Mouse (Mus musculus) frontal cortex, postnatal 36 days (tissue): Measurements from ENCODE around the gene Zfp454.

Experiments
- DNase-seq, 2 experiments: peaks; one replicate each; pipeline ENCODE4 v3.0.0; 2022; ENCODE audit warnings: low spot score in 2 of 2

Zfp454 gene

DNA sequence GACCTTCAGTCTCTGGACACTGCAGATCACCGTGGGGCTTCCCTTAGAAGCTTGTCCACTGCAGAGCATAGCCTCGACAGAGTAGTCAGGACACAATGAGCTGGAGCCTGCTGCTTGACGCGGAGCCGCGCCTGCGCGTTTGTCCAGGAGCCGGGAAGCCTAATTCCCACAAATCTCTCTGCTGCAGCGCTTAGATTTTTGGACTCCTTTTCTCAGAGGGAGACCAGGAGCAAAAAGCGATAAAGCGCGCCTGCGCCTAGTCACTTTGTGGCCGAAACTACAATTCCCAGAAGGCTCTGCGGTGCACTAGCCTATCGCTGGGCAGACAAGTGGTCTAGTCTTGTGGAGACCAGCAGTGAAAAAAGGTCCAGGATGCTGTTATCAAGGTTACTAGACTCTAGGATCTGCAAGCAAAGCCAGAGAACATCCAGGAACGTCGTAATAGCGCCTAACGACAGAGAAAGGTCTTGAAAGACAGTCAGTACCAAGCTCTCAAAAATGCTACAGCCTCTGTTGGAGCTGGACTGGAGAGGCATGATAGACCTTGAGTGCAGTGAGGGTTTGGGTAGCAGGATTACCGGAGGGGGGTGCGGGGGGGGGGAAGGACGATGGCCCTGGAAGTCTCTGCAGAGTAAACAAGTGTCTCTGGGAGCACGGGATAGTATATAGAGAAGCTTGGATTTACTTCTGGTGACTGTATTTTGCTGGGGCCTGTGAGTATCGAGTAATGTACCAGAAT lies at the start of gene Zfp454:
Zfp454 (minus strand) TSS at position 262 of the 739 bp plus-strand sequence.
- DNase-seq, result peak; percentile 96 to 99

DNA sequence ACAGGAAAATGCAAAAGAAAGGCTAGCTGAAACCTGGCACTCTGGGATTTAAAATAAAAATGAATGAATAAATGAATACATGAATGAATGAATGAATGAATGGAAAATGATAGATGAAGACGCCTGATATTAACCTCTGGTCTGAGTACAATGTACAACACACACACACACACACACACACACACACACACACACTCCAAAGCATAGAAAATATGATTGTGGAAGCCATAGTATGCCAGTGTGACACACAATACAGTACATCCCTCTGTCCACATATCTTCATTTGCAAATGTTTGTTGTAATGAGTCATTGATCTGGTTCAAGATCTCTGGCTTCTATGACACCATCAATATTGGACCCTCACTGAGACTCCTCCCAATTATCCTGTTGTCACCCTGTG lies 44.6 kb upstream of the Zfp454 start:
- DNase-seq, result no peak

DNA sequence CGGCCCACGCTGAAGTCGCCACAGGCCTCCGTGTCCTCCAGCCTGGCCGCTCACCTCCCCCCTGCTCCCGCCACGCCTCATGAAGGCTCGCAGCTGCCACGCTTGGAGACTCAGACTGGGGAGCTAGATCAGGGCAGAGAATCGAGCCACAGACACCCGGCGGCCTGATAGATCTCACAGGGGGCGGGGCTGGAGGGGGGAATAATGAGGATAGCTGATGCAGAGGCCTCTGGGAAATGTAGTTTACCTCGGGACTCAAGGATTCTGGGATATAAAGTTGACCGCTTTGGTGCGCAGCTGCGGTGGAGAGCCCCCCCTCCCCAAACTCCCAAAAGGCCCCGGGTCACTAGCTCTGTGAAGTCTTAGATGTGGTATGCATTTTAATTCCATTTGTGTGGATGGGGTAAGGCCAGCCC lies 44.0 kb upstream of the Zfp454 start, which contains the start of gene Zfp354b:
Zfp354b (minus strand) TSS at position 183 of the 416 bp plus-strand sequence.
- DNase-seq, result peak; percentile 82 to 88

DNA sequence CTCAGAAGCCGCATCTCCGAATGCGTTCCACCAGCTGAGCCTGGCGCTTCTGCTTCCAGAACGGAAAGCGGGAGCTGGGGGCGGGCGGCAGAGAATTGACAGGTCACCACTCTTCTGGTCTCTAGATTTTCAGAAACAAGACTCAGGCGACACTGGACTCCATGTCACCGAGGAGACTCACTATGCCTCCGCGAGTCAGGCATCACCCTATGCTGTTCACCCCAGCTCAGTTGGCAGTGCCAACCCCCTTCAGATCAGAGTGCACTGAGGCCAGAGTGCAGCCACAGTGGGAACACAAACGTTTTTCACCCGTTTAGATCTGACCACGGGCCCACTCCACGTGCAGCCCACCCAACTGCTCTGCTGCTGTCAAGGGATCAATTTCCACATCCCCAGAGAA lies 43.6 kb upstream of the Zfp454 start:
- no peak for DNase-seq

DNA sequence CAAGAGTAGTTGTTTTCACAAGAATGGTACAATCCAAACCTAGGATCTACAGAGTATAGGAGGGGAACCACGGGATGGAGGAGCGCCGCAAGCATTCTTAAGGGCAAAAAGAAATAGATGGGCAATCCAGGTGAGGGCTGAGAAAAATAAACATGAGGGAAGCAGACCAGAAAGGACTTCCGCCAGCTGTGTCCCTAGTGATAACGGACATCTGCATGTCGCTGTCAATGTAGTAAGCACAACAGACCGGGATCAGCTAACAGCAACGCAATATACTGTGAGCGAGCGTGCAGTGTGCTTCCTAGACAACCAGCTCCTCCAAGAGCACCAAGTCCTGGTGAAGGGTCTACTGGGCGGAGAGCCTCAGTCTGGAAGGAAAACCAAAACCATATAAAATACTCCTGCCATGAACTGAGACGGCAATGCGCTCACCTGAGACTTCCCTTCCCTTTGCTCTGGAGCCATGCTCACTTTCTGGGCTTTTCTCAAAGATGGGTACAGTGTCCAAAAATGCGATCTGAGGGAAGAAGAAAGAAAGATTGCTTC lies 43.1 kb upstream of the Zfp454 start:
- peak in 1 of 2 experiments; percentile 18 for DNase-seq

DNA sequence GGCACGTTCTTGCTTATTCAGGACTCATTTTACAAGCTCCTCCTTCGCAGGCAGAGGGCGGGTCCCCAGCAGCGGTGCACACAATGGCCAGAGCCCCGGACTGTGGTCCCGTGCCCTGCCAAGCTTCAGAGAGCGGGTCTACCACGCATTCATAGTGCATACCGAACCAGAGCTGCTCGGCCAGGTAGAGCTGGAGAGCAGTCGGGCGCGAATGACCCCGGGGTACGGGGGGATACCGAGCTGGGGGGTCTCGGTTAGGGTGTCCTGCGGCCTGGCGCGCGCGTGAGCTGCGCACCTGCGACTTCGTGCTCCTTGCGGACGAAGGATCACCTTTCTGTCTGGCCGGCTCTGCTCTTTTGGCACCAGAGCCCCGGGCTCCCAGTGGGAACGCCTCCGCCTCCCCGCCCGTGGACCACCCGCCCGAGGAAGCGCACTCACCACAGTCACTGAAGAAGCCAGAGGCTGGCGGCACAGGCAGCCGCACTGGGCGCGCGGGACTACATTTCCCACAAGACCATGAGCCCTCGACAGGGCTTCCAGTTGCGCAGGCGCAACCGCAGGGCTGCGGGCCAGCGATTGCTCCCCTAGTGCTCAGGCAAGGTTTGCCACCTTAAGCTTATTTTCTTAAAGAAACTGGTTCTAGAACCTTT lies 28.3 kb upstream of the Zfp454 start, which contains the start of gene Zfp2:
Zfp2 (minus strand) TSS at position 495 of the 650 bp plus-strand sequence.
- DNase-seq, result peak; percentile 92 to 96

DNA sequence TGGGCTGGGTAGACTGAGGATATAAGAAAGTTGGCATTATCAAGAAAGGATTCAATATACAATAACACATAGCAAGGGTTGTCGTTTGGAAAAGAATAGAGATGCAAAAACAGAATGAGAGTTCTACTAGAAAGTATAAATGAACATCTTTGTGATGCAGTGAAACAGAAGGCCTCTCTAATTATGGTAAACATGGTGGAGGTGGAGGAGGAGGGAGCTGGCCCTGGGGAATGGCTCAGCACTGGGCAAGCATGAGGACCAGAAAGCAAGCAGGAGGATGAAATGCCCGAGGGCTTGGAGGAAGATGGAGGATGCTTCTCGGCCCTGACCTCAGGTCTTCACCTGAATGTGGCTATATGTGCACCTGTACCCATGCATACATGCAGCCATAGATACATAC lies 27.0 kb upstream of the Zfp454 start:
- no peak for DNase-seq

DNA sequence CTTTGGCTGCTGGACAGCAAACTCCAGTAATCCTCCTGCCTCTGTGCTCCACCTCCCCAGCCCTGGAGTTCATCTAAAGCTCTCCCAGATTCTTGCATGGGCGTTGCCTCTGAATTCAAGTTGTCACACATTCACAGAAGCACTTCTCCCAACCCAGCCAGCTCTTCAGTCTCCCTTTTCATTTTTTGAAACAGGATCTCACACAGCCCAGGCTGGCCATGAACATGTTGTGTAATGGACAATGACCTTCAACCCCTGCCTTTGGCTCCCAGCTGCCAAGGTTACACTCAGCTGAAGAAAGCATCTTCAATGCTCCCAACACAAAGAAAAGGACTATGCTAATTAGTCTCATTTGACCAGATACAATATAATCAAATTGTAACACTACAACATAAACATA lies 25.9 kb upstream of the Zfp454 start:
- no peak for DNase-seq

DNA sequence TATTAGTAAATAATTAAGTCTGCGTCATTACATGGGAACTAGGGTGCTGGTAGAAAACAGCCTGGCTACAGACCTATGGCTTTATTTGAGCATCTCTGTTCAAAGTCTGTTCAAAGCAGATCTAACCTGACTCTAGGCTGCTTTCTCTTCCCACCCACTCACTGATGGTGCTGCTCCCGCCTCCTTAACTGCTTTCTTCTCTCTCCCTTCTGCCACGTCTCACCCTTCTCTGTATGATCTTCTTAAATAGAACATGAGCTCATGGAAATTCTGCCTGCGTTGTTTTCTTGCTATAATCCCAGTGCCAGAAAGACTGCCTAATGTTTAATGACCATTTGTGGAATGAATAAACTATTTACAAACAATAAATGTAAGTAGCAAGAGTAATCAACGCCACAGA lies 20.7 kb upstream of the Zfp454 start:
- peak in 1 of 2 experiments; percentile 44 for DNase-seq

DNA sequence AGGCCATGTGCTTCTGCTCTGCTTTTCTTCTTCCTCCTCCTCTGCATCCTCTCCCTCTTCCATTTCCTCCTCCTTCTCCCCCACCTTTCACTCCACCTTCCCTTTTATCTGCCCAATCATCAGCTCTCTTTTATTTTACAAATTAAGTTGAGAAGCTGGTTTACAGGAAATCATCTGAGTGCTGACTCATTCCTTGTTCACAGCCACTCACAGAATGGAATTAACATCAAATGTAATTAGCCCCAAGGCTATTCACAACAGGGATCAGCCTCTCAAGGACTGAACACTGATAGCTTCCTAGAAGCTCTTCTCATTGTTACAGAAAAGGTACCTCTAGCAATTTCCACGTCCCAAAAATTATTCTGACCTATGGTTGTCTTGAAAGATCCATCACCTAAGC lies 9.9 kb upstream of the Zfp454 start:
- DNase-seq, result no peak

DNA sequence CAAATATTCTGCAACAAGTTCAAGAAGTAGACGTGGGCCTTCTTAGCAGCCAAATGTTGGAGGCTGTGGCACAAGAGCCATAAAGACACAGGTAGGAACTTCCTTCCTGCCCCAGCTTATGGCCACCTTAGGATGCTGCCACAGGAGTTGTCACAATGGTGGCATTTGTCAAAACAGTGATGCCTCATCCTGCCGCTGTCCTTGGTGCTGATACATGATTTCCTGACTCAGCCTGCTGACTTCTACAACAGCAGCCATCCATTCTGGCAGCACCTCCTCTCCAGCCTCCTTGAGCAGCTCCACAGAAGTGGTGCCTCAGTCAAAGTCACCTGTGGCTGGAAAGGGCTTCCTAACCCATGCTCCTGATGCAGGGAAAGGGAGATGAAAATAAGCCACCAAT lies 5.0 kb upstream of the Zfp454 start:
- DNase-seq, result no peak

DNA sequence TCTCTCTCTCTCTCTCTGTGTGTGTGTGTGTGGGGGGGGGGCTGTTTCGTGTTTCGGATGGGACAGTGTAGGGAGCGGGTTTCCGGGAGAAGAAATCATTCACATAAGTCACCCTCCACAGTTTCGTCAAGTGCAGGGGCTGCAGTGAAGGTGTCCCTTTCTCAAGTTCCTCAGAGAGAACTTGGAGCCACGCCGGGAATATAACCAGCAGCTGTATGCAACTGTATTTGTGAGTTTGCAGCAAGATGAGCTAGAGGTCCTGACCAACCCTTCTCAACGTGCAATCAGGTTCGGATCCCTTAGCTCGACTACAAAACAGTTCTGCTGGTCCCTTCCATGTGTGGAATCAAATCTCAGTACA lies 538 bp downstream of the Zfp454 start:
- no peak for DNase-seq

DNA sequence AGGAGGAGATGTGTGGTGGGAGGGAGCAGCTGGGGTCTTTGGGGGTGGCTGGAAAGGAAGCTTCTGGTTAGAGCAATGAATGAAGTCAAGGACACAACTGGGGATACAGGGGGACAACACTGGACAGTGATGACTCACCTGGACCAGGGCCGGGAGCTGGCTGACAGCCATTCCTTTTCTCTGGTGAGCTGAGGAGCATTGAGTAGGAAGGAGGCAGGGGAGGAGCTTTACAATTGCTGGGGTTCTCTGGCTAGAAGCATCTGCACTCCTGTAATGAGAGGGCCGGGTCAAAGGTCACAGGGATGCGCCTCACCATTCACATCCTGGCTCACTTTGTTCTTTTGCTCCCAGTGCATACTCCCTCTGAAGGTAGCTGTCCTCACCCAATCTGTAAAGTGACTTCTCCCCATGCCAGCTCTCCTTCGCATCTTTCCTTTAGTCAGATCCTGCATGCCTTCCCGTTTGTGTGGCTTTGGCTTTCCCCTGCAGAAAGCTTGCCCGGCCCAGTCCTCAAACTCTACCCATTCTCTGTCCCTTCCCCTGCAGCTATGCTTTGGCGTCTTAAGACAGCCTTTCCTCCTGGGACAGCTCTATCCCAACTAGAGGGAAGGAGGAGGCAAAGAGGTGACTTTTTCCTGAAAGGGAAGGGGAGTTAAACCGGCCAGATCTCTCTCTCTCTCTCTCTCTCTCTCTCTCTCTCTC lies 1.1 kb downstream of the Zfp454 start:
- DNase-seq, result no peak

DNA sequence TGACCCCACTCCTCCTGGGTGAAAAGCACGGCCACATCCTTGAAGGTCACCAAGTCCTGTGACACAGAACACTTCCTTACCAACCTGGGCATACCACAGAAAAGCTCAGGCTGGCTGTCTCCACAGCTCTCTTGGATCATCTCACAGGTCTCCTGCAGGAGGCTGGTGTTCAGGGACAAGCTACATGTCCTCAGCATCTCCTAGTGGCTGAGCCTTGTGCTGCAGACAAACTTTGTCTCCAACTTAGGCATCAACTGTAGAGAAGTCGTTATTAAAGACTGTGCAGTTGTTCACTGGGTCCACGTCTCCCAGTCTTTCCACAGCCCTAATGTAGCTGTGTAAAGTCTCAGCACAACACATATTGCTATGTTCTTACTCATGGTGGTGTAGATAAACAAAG lies 3.7 kb downstream of the Zfp454 start:
- DNase-seq, result peak in 1 of 2 experiments; percentile 11

DNA sequence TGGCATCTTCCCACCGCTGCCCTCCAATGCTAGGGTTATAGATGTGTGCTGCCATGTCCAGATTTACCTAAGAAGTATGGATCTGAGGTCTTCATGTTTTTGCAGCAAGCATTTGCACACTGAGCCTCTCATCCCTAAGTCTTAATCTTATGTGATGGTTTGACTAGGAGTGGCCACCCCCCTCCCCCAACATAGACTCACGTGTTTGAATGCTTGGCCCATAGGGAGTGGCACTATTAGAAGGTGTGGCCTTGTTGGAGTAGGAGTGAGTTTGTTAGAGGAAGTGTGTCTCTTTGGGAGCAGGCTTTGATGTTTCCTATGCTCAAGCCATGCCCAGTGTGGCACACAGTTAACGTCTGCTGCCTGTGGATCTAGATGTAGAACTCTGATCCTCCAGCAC lies 8.8 kb downstream of the Zfp454 start:
- no peak for DNase-seq

DNA sequence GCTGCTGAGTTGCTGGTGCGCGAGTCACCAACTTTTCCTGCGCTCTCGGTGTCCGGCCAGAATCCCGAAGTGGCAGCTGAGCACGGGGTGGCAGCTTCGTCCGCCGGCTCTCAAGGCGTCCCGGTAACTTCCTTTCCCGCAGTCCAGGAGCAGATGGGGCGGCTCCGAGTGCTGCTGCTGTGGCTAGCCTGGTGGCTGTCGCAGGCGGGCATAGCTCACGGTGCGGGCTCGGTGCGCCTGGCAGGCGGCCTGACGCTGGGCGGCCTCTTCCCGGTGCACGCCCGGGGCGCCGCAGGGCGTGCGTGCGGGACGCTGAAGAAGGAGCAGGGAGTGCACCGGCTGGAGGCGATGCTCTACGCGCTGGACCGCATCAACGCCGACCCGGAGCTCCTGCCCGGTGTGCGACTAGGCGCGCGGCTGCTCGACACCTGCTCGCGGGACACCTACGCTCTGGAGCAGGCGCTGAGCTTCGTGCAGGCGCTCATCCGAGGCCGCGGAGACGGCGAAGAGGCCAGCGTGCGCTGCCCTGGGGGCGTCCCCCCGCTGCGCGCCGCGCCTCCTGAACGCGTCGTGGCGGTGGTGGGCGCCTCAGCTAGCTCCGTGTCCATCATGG lies 36.4 kb downstream of the Zfp454 start:
- peak; percentile 10 to 11 for DNase-seq

DNA sequence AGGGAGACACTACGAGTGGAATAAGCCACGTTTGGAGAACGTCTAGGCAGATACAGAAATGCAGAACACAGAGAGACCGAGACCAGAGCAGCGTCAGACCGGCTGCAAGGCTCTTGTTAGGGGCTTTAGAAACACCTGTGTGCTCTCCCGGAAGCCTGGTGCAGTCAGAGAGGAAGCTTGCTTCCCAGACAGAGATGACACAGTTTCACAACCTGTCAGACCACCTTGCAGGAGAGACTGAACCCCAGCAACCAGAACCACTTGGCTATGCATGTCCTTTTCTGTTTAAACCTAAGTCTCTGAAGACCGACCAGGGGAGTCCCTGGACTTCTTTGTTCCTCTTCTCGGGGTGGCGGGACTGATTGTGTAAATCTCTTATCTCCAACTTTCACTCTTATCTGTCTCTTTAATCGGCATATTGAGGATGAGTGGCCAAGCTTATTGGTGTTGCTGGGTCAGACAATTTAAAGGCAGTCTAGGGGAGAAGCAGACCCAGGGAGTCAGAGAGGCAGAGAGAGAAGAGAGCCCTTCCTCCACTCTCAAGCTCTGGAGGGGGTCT lies 37.2 kb downstream of the Zfp454 start, which contains the start of gene Grm6:
Grm6 (plus strand) TSS at position 509 of the 559 bp plus-strand sequence.
- no peak for DNase-seq

DNA sequence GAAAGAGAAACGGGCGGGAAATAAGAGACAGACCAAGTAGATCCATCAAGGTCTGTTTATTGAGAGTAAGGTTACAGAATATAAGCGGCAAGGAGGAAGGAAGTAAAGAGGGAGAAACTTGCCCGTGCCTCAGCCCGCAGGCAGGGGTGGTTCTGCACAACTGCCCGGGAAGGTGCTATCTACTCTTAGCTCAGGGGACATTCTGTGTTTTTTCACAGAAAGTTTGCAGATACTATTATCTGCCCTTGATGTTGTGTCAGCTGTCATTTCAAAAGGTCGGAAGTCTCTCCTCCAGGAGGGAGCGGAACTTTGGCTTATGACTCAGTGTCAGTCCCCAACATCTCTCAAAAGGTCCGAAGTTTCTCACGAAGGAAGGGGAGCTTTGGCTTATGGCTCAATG lies 38.1 kb downstream of the Zfp454 start:
- no peak for DNase-seq

DNA sequence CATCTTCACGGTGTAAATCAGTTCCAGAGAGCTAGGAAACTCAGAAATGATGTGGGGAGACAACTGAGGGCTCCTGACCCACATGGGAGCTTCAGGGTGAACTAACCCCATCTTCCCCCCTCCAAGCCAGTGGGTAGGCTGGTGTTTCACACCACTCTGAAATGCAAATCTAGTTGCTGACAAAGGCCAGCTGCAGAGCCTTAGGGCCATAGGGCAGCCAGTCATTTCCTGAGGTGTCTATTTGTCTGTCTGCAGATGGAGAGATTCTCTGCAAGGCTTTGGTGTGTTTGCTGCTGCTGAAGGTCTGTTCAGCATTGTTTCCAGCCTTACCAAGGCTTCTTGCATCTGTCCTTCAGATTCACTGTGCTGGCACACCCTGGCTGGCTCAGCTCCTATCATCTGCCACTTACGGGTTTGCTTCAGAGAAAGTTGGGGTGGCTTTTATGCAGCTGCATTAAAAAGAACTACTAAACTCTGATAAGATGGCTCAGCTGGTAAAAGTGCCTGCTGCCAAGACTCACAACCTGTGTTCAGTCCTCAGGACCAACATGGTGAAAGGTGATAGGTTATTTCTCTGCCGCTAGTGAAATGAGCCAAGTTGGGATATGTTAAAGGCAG lies 38.8 kb downstream of the Zfp454 start:
- DNase-seq, result no peak

DNA sequence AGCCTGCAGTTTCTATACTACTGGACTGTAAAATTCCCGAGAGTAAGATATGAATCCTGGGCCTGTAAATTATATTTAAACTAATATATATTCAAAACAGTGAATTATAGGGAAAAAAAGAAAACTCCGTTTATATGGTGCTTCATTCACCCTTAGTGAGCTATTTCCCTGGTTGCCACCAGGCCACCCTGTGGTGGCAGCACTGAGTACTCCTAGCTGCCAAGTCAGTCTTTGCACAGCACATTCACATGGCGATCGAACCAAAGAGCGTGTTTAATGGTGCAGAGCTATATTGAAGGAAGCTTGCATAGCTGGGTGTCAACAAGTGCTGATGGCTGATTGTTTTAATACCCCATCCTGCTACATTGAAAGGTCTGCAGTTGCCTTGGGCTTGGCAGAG lies 40.4 kb downstream of the Zfp454 start:
- DNase-seq, result peak in 1 of 2 experiments; percentile 10

DNA sequence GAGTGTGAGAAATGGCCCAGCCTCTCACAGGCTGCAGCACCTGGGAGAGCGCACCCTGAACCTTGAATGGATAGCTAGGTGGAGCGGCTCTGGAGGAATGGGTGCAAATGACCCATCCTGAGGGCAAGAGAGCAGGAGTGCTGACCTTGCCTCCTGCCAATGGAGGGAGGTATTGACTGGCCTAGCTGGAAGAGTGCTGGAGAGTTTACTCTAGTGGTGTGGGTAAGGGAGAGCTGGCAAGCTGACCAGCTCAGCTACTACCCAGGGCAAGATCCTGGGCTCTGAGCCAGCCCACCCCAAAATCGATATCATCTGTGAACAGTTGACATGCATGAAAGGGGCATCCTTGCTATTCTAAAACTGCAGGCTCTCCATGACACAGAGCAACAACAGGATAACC lies 41.5 kb downstream of the Zfp454 start:
- no peak for DNase-seq
